Mouse (Mus musculus) myocyte (in vitro differentiated cells): Measurements from ENCODE around the gene Neurl2.

Experiments used
- E2F4 ChIP-seq: IDR thresholded peaks from one replicate; pipeline ENCODE4 v1.6.1; 2011; ENCODE audit warnings: mild to moderate bottlenecking, control low read depth, moderate library complexity; ENCODE audit not compliant: insufficient read depth
- MAX ChIP-seq: IDR thresholded peaks from one replicate; pipeline ENCODE4 v1.6.1; 2011; ENCODE audit warnings: low read depth, mild to moderate bottlenecking, control low read depth
- POLR2A ChIP-seq: IDR thresholded peaks from one replicate; pipeline ENCODE4 v1.6.1; 2011; ENCODE audit warnings: low read depth, mild to moderate bottlenecking, control low read depth, moderate library complexity; ENCODE audit not compliant: insufficient read length
- TCF3 ChIP-seq: IDR thresholded peaks from one replicate; pipeline ENCODE4 v1.6.1; 2011; ENCODE audit warnings: low read depth, control low read depth; ENCODE audit not compliant: insufficient read length
- USF1 ChIP-seq: IDR thresholded peaks from one replicate; pipeline ENCODE4 v1.6.1; 2011; ENCODE audit warnings: low read depth, mild to moderate bottlenecking, control low read depth, moderate library complexity

DNA sequence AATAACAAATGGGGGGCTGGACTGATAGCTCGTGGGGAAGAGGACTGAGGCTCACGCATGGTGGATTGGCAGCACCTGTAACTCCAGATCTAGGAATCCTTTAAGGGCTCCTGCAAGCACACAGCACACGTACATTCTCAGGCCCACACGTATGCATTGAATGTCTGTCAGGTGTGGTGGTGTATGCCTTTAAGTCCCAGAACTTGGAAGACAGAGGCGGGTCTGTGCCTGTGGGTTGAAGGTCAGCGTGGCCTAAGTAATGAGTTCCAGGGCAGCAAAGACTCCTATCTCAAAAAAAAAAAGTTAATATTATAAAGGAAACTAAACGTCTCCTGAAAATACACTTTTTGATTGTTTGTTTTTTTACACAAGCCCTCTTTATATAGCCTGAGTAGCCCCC is 26.6 kb downstream of the Neurl2 start:
- TF ChIP-seq MAX (no peak), POLR2A (no peak), E2F4 (no peak), TCF3 (no peak), USF1 (no peak)
